Mouse (Mus musculus) lung, embryonic 16.5 days (tissue): ENCODE results near the gene B4galt5. TPM values are rescaled to one million over a fixed set of nuclear protein-coding genes. Genes with fewer than 3 reads are reported as not detected.
A peak's percentile ranks its signal among the peaks of the same experiment; 100 is the strongest.

ENCODE experiments used
- ATAC-seq: fragments of 200-750 bp; cut with Nextera tagmentation; 2 replicates; pipeline ENCODE4 v1.8.0; 2017; ENCODE audit warnings: low read depth, mild to moderate bottlenecking, moderate library complexity
- H3K27ac ChIP-seq: fragments of 300-500 bp; sonication (generic); 2 replicates; pipeline ENCODE4 v1.5.1; 2014; ENCODE audit warnings: mild to moderate bottlenecking, control low read depth, low read length
- H3K27me3 ChIP-seq: fragments of 300-500 bp; sonication (generic); 2 replicates; pipeline ENCODE4 v1.6.1; 2014; ENCODE audit warnings: low read depth, low read length, mixed read lengths; ENCODE audit not compliant: control insufficient read depth, insufficient read depth
- H3K36me3 ChIP-seq: fragments of 300-500 bp; sonication (generic); 2 replicates; pipeline ENCODE4 v1.6.1; 2014; ENCODE audit warnings: low read length; ENCODE audit not compliant: control insufficient read depth, insufficient read depth
- H3K4me1 ChIP-seq: fragments of 300-500 bp; sonication (generic); replicated peaks from 2 replicates; pipeline ENCODE4 v1.6.1; 2014; ENCODE audit warnings: low read length, mixed read lengths; ENCODE audit not compliant: control insufficient read depth, insufficient read depth
- H3K4me2 ChIP-seq: fragments of 300-500 bp; sonication (generic); 2 replicates; pipeline ENCODE4 v1.6.1; 2014; ENCODE audit warnings: low read depth, low read length, control low read depth
- H3K4me3 ChIP-seq: fragments of 300-500 bp; sonication (generic); 2 replicates; pipeline ENCODE4 v1.5.1; 2014; ENCODE audit warnings: mild to moderate bottlenecking, low read length, control low read depth
- H3K9ac ChIP-seq: fragments of 300-500 bp; sonication (generic); 2 replicates; pipeline ENCODE4 v1.6.1; 2014; ENCODE audit warnings: low read length, control low read depth
- H3K9me3 ChIP-seq: fragments of 300-500 bp; sonication (generic); 2 replicates; pipeline ENCODE4 v1.6.1; 2016; ENCODE audit warnings: low read length; ENCODE audit not compliant: control insufficient read depth
- WGBS: fragments of 180-500 bp; shearing (Covaris S2); extraction: QIAGEN DNeasy Blood & Tissue Kit; methylation state at CpG from one replicate; pipeline ENCODE4 v1.1.7; 2014; 5-methylcytosine and 5-hydroxymethylcytosine counted together
- polyA plus RNA-seq: library from polyadenylated mRNA; unstranded; fragments of >200 nt; fragmentation: Nextera tagmentation; extraction: Ambion mirVana; gene quantifications from 2 replicates; pipeline ENCODE4 v1.2.1, GENCODE M21; 2015

B4galt5 gene
- polyA plus RNA-seq, 1 experiment from 2014 or later, result 7.3 TPM

GRCm38 (mm10) chr2:167304651-167305381 is 44.2 kb downstream of the B4galt5 start:
- no peaks in the 10 kb centered on the region for H3K27me3 ChIP-seq
- H3K4me3 ChIP-seq, result no peak overlapping the region
- H3K27ac ChIP-seq, result no peak overlapping the region
- H3K9me3 ChIP-seq, result no peaks in the 10 kb centered on the region
- H3K4me1 ChIP-seq, result peaks cover 4% of the 10 kb centered on the region
- H3K9ac ChIP-seq, result no peak overlapping the region
- 88% methylated on average over 16 of the region's 16 CpGs for WGBS
- H3K4me2 ChIP-seq, result no peak overlapping the region
- ATAC-seq, result no peak
- no peaks in the 10 kb centered on the region for H3K36me3 ChIP-seq

GRCm38 (mm10) chr2:167303806-167304205 is 45.2 kb downstream of the B4galt5 start:
- H3K36me3 ChIP-seq, result no peaks in the 10 kb centered on the region

GRCm38 (mm10) chr2:167303196-167303595 is 45.8 kb downstream of the B4galt5 start:
- Histone ChIP-seq H3K4me3 (no peak overlapping the region), H3K9me3 (no peaks in the 10 kb centered on the region), H3K4me2 (no peak overlapping the region), H3K36me3 (no peaks in the 10 kb centered on the region), H3K27me3 (no peaks in the 10 kb centered on the region), H3K4me1 (peaks cover 4% of the 10 kb centered on the region), H3K9ac (no peak overlapping the region), H3K27ac (no peak overlapping the region)
- no peak for ATAC-seq
- WGBS, result 86% methylated on average over 8 of the region's 8 CpGs

More at GRCm38 (mm10) chr2:167303806-167304205, 45.2 kb downstream of the B4galt5 start:
- Histone ChIP-seq H3K9ac (no peak overlapping the region), H3K4me2 (no peak overlapping the region), H3K27ac (no peak overlapping the region), H3K4me3 (no peak overlapping the region), H3K27me3 (no peaks in the 10 kb centered on the region), H3K4me1 (peaks cover 4% of the 10 kb centered on the region), H3K9me3 (no peaks in the 10 kb centered on the region)
- no peak for ATAC-seq
- 86% methylated on average over 6 of the region's 6 CpGs for WGBS

- WGBS, result 44% methylated on average over 1 of the region's 1 CpGs
- Histone ChIP-seq H3K9ac (no peak overlapping the region), H3K4me2 (no peak overlapping the region), H3K27me3 (no peaks in the 10 kb centered on the region), H3K36me3 (no peaks in the 10 kb centered on the region), H3K4me3 (no peak overlapping the region), H3K4me1 (peaks cover 4% of the 10 kb centered on the region), H3K9me3 (no peaks in the 10 kb centered on the region), H3K27ac (no peak overlapping the region)
- no peak for ATAC-seq
These were observed 46.3 kb downstream of the B4galt5 start for GRCm38 (mm10) chr2:167302641-167303040.

GRCm38 (mm10) chr2:167302031-167302430 is 47.0 kb downstream of the B4galt5 start:
- H3K36me3 ChIP-seq, result no peaks in the 10 kb centered on the region
- 90% methylated on average over 12 of the region's 12 CpGs for WGBS
- H3K4me3 ChIP-seq, result no peak overlapping the region
- no peaks in the 10 kb centered on the region for H3K27me3 ChIP-seq
- no peak for ATAC-seq
- no peak overlapping the region for H3K27ac ChIP-seq
- no peaks in the 10 kb centered on the region for H3K9me3 ChIP-seq
- peaks cover 4% of the 10 kb centered on the region for H3K4me1 ChIP-seq
- no peak overlapping the region for H3K4me2 ChIP-seq
- H3K9ac ChIP-seq, result no peak overlapping the region

- WGBS, result 91% methylated on average over 7 of the region's 7 CpGs
- Histone ChIP-seq H3K27me3 (no peaks in the 10 kb centered on the region), H3K4me1 (peaks cover 4% of the 10 kb centered on the region), H3K4me3 (no peak overlapping the region), H3K36me3 (no peaks in the 10 kb centered on the region), H3K9ac (no peak overlapping the region), H3K27ac (no peak overlapping the region), H3K4me2 (no peak overlapping the region), H3K9me3 (no peaks in the 10 kb centered on the region)
- ATAC-seq, result no peak
These were observed 47.4 kb downstream of the B4galt5 start for GRCm38 (mm10) chr2:167301601-167302000.

GRCm38 (mm10) chr2:167300943-167301497 is 48.0 kb downstream of the B4galt5 start:
- Histone ChIP-seq H3K27me3 (no peaks in the 10 kb centered on the region), H3K4me2 (no peak overlapping the region), H3K36me3 (no peaks in the 10 kb centered on the region), H3K9ac (no peak overlapping the region), H3K27ac (no peak overlapping the region), H3K4me1 (peaks cover 4% of the 10 kb centered on the region; the same call in 1 of the 2 replicates), H3K4me3 (no peak overlapping the region), H3K9me3 (no peaks in the 10 kb centered on the region)
- WGBS, result 84% methylated on average over 21 of the region's 21 CpGs
- no peak for ATAC-seq

- Histone ChIP-seq H3K4me1 (peaks cover 4% of the 10 kb centered on the region; the same call in 1 of the 2 replicates), H3K27me3 (no peaks in the 10 kb centered on the region), H3K36me3 (no peaks in the 10 kb centered on the region), H3K9ac (no peak overlapping the region), H3K27ac (peak overlapping the region; percentile 3; the same call in 1 of the 2 replicates), H3K9me3 (no peaks in the 10 kb centered on the region), H3K4me2 (no peak overlapping the region), H3K4me3 (no peak overlapping the region)
- 41% methylated on average over 6 of the region's 6 CpGs for WGBS
- ATAC-seq, result peak; percentile 53
These were observed 48.9 kb downstream of the B4galt5 start for GRCm38 (mm10) chr2:167299861-167300667.
